Mouse (Mus musculus) subcutaneous adipose tissue, adult 2 months (tissue): Measurements from ENCODE around the gene Cebpa. TPM values are rescaled to one million over a fixed set of nuclear protein-coding genes. Genes with fewer than 3 reads are reported as not detected.

Experiments
- polyA plus RNA-seq: library from polyadenylated mRNA; depleted of rRNA; stranded (reverse); fragments of >200 nt; gene quantifications from 2 replicates; pipeline ENCODE4 v1.2.3, GENCODE M21; 2012; ENCODE audit warnings: low replicate concordance; rRNA removed

Gene Cebpa
- polyA plus RNA-seq = 254 and 459 TPM in 2 replicates

DNA sequence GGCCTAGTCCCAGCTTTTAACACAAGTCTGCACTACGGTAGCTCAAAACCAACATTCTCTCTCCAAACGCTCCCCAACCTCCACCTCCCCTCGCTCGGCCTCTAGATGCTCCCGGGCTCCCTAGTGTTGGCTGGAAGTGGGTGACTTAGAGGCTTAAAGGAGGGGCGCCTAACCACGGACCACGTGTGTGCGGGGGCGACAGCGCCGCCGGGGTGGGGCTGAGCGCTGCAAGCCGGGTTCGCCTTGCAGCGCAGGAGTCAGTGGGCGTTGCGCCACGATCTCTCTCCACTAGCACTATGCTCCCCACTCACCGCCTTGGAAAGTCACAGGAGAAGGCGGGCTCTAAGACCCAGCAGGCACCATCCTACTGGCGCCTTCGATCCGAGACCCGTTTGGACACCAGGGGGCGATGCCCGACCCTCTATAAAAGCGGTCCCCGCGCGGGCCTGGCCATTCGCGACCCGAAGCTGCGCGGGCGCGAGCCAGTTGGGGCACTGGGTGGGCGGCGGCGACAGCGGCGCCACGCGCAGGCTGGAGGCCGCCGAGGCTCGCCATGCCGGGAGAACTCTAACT lies at the start of gene Cebpa:
Gene Cebpa, plus strand, starts transcription at position 453 of the 573 bp plus-strand sequence.

Other genes with a start within 250 kb of the Cebpa start
- 139 and 142 TPM in 2 replicates for gene Pepd, start 206.9 kb upstream of the Cebpa start, polyA plus RNA-seq
- gene Cebpg, start 62.7 kb upstream of the Cebpa start, polyA plus RNA-seq = 14.5 and 18.5 TPM in 2 replicates
- 151 and 663 TPM in 2 replicates for gene Slc7a10, start 67.1 kb downstream of the Cebpa start, polyA plus RNA-seq
- gene Lrp3, start 96.2 kb downstream of the Cebpa start, polyA plus RNA-seq = 16.9 and 45.6 TPM in 2 replicates
- gene Gpatch1, start 199.1 kb downstream of the Cebpa start, polyA plus RNA-seq = 5.1 and 6.9 TPM in 2 replicates
- 2.5 and 8.8 TPM in 2 replicates for gene Rhpn2, start 214.9 kb downstream of the Cebpa start, polyA plus RNA-seq